In the genomic region with DNA sequence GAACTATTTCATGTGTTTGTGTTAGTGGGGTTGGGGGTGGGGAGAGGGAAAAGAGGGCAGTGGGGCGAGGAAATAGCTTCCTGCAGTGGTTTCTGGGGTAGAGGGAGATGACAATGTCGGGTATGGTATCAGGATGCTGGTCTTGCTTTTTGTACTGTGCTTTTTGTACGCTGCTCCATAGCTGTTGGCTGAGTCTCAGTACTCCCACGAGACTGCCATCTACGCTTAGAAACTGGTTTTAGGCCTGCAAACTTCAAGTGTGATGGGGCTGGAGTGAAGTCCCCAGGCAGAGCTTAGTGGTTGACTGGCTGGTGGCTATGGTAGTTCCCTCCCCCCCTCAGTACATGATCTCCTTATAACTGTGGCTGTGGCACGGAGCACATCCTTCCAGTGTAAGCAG, we compare ENCODE assay signal across 22 mouse cellular contexts. TPM values are rescaled to one million over a fixed set of nuclear protein-coding genes. Genes with fewer than 3 reads are reported as not detected.
DNase-seq lines count a peak whose midpoint lies in the region; ATAC-seq and TF ChIP-seq lines count a peak whose summit lies in the region.
"Had no signal": no experiment of that assay in that cellular context is flagged by ENCODE, and none has a peak within 500 bp of the region (broad histone marks: within the 10 kb centered on the region; RNA-seq: fewer than 3 reads in every experiment).

No protein-coding gene starts in this region.

- H3K9ac ChIP-seq in heart, adult 2 months (ENCODE audit: low read depth, low read length), result no peak overlapping the region
- H3K9ac ChIP-seq: kidney, embryonic 15.5 days; limb, embryonic 15.5 days; liver, embryonic 14.5 days; lung, embryonic 14.5 days; midbrain, embryonic 12.5 days had no signal

- 67% methylated on average over 6 of the region's 6 CpGs for WGBS in heart, adult 2 months

- ATAC-seq in frontal cortex, adult (ENCODE audit: low TSS enrichment), result peak; percentile 91
- ATAC-seq: forebrain, embryonic 16.5 days; intestine, postnatal 0 days had no signal

- no peak for TF ChIP-seq CTCF in heart, adult 2 months (IDR thresholded peaks at IDR 0.05)

- no peaks in the 10 kb centered on the region for H3K27me3 ChIP-seq in heart, adult 2 months (ENCODE audit: control insufficient read depth, insufficient read depth, low read length)
- H3K27me3 ChIP-seq: kidney, embryonic 15.5 days; limb, embryonic 15.5 days had no signal

- DNase-seq in frontal cortex, postnatal 10 days (ENCODE audit: low spot score in 2 of 2), result no peak
- DNase-seq in left cerebral cortex, postnatal 14 days (ENCODE audit: low spot score in 2 of 2), result peak; percentile 8 to 20
- DNase-seq in left cerebral cortex, adult 9 months (ENCODE audit: low spot score in 2 of 2), result no peak
- peak; percentile 13 for DNase-seq in right cerebral cortex, postnatal 25 days
- DNase-seq in right cerebral cortex, adult 2 months (ENCODE audit: low spot score in 2 of 2), result no peak
- DNase-seq in heart, adult 2 months, result no peak
- DNase-seq: adrenal gland, postnatal 14 days; cerebellum, adult 8-10 months; gastrocnemius, postnatal 10 days; kidney, postnatal 36 days; lung, embryonic 14.5 days; thymus, adult 2 months; thymus, postnatal 4 days had no signal

- H3K79me2 ChIP-seq in heart, adult 2 months (replicated peaks; ENCODE audit: control insufficient read depth, insufficient read depth, low read length), result no peaks in the 10 kb centered on the region

- TF ChIP-seq EP300 in heart, adult 2 months (IDR thresholded peaks at IDR 0.05; ENCODE audit: insufficient read depth, low read depth, low read length), result no peak

- H3K36me3 ChIP-seq in heart, adult 2 months (ENCODE audit: control insufficient read depth, insufficient read depth, low read length), result no peaks in the 10 kb centered on the region
- H3K36me3 ChIP-seq: limb, embryonic 15.5 days had no signal

- no peak overlapping the region for H3K4me3 ChIP-seq in heart, adult 2 months
- H3K4me3 ChIP-seq: forebrain, embryonic 10.5 days; kidney, embryonic 15.5 days; limb, embryonic 15.5 days; midbrain, embryonic 12.5 days had no signal

- no peak overlapping the region for H3K27ac ChIP-seq in heart, adult 2 months
- H3K27ac ChIP-seq: forebrain, embryonic 10.5 days; liver, embryonic 14.5 days; midbrain, embryonic 12.5 days had no signal

- no peaks in the 10 kb centered on the region for H3K4me1 ChIP-seq in heart, adult 2 months (ENCODE audit: control insufficient read depth, insufficient read depth, low read length)
- H3K4me1 ChIP-seq: forebrain, embryonic 10.5 days; limb, embryonic 15.5 days; midbrain, embryonic 12.5 days had no signal

- intact Hi-C loops in left cerebral cortex, postnatal 14 days (cut with DNase I), result no loop called here
- intact Hi-C loops in heart, adult 2 months (cut with DNase I), result no loop called here

- TF ChIP-seq POLR2A in heart, adult 2 months (IDR thresholded peaks at IDR 0.05; ENCODE audit: insufficient read depth, low read depth, low read length), result no peak

RNA-seq across cellular contexts. Expression of gene Nxnl2, which starts 8.6 kb away (rescaled TPM):
- under 1 TPM; 0.61 to 0.72 TPM for total RNA-seq in left cerebral cortex, postnatal 14 days (2021)
- total RNA-seq in heart, adult 2 months (2021), result under 1 TPM; 0.29 to 0.55 TPM
- polyA plus RNA-seq in heart, adult 2 months (2012; rRNA removed), result 0.29 and 0.55 TPM in 2 replicates
- total RNA-seq: granulocyte monocyte progenitor cell, adult 5-6 weeks had no signal

Comparison
In these comparisons a context has a peak if more than half of its experiments do, and no peak if none do; other contexts are left out.
1. DNase-seq: peak in left cerebral cortex, postnatal 14 days (2 of 2) and right cerebral cortex, postnatal 25 days (single experiment); none in frontal cortex, postnatal 10 days (0 of 2), left cerebral cortex, adult 9 months (0 of 2), right cerebral cortex, adult 2 months (0 of 2) and heart, adult 2 months (0 of 2).